Mouse (Mus musculus) lung, embryonic 14.5 days (tissue): ENCODE results near the gene Ppfia3. TPM values are rescaled to one million over a fixed set of nuclear protein-coding genes. Genes with fewer than 3 reads are reported as not detected.
"Not testable (repeated sequence)": the region's sequence is repeated elsewhere in the genome, so short reads cannot be mapped to it uniquely, and the experiment has no call there.

Experiments used
- ATAC-seq: fragments of 200-750 bp; cut with Nextera tagmentation; 2 replicates; pipeline ENCODE4 v1.8.0; 2017; ENCODE audit warnings: mild to moderate bottlenecking, moderate TSS enrichment, moderate library complexity; ENCODE audit not compliant: insufficient read depth
- DNase-seq: peaks from one replicate; pipeline ENCODE4 v3.0.0-alpha.2; 2015
- H3K27ac ChIP-seq: fragments of 300-500 bp; sonication (generic); 2 replicates; pipeline ENCODE4 v1.5.1; 2014; ENCODE audit warnings: low read depth, mild to moderate bottlenecking, moderate library complexity
- H3K27me3 ChIP-seq: fragments of 300-500 bp; sonication (generic); 2 replicates; pipeline ENCODE4 v1.6.1; 2014; ENCODE audit warnings: low read length, control low read depth; ENCODE audit not compliant: insufficient read depth
- H3K36me3 ChIP-seq: fragments of 300-500 bp; sonication (generic); 2 replicates; pipeline ENCODE4 v1.6.1; 2014; ENCODE audit warnings: control low read depth; ENCODE audit not compliant: insufficient read depth
- H3K4me1 ChIP-seq: fragments of 300-500 bp; sonication (generic); 2 replicates; pipeline ENCODE4 v1.6.1; 2014; ENCODE audit warnings: antibody characterized with exemption, control low read depth; ENCODE audit not compliant: insufficient read depth
- H3K4me2 ChIP-seq: fragments of 300-500 bp; sonication (generic); 2 replicates; pipeline ENCODE4 v1.6.1; 2014; ENCODE audit warnings: mild to moderate bottlenecking
- H3K4me3 ChIP-seq: fragments of 300-500 bp; sonication (generic); 2 replicates; pipeline ENCODE4 v1.5.1; 2014; ENCODE audit warnings: low read depth, low read length
- H3K9ac ChIP-seq: fragments of 300-500 bp; sonication (generic); 2 replicates; pipeline ENCODE4 v1.6.1; 2014
- H3K9me3 ChIP-seq: fragments of 300-500 bp; sonication (generic); 2 replicates; pipeline ENCODE4 v1.6.1; 2016; ENCODE audit warnings: low read depth, low read length, control low read depth
- CTCF ChIP-seq: IDR thresholded peaks from 2 replicates; pipeline ENCODE4 v1.5.1; 2016; ENCODE audit warnings: antibody characterized with exemption, low read depth
- WGBS: fragments of 180-500 bp; shearing (Covaris S2); extraction: QIAGEN DNeasy Blood & Tissue Kit; methylation state at CpG from one replicate; pipeline ENCODE4 v1.1.7; 2014; 5-methylcytosine and 5-hydroxymethylcytosine counted together
- polyA plus RNA-seq: library from polyadenylated mRNA; unstranded; fragments of >200 nt; fragmentation: Nextera tagmentation; extraction: Ambion mirVana; gene quantifications from 2 replicates; pipeline ENCODE4 v1.2.1, GENCODE M21; 2014

The Ppfia3 gene
- polyA plus RNA-seq, 1 experiment from 2014 or later, result 3.1 TPM

GRCm38 (mm10) chr7:45403532-45404261, 36.9 kb upstream of the Ppfia3 start:
- no peak overlapping the region for H3K27ac ChIP-seq
- DNase-seq, result peak; percentile 88
- no peaks in the 10 kb centered on the region for H3K4me1 ChIP-seq
- TF ChIP-seq CTCF, result peak; percentile 69
- peaks cover 38% of the 10 kb centered on the region for H3K27me3 ChIP-seq
- 47% methylated on average over 6 of the region's 6 CpGs for WGBS
- ATAC-seq, result no peak
- no peak overlapping the region for H3K4me2 ChIP-seq
- H3K9me3 ChIP-seq, result no peaks in the 10 kb centered on the region
- H3K9ac ChIP-seq, result no peak overlapping the region
- no peaks in the 10 kb centered on the region for H3K36me3 ChIP-seq
- H3K4me3 ChIP-seq, result no peak overlapping the region

DNA sequence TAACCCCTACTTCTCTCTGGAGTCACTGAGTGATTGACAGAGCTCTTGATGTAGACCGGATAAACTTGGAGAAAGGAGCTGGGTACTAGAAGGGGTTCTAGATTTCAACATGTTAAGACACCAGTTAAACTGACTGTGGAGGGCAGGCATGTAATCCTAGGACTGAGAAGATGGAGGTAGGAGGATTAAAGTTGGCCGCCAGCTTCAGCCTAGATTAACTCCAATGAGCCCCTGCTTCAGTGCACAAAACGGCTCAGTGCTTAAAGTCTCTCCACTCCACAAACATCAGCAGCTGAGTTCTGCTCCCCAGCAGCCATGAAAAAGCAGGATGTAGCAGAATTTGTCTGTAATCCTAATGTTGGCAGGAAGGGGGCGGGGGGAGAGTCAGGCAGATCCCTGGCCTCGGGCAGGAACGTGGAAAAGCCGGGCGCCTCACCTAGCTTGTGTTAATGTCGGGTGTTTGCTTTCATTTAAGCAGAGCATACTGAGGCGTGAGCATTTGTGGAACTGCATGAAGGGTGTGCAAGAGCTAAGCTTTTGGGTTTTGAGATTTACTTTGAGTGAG, 34.8 kb upstream of the Ppfia3 start:
- no peaks in the 10 kb centered on the region for H3K9me3 ChIP-seq
- no peak for TF ChIP-seq CTCF
- no peaks in the 10 kb centered on the region for H3K36me3 ChIP-seq
- no peaks in the 10 kb centered on the region for H3K4me1 ChIP-seq
- peaks cover 18% of the 10 kb centered on the region for H3K27me3 ChIP-seq
- no peak for ATAC-seq
- 57% methylated on average over 10 of the region's 10 CpGs for WGBS
- H3K4me3 ChIP-seq, result no peak overlapping the region
- DNase-seq, result no peak
- H3K27ac ChIP-seq, result no peak overlapping the region
- H3K4me2 ChIP-seq, result no peak overlapping the region
- no peak overlapping the region for H3K9ac ChIP-seq

- DNase-seq (no peak), ATAC-seq (no peak)
- TF ChIP-seq CTCF, result no peak
- H3K27ac ChIP-seq, result no peak overlapping the region
- peaks cover 6% of the 10 kb centered on the region for H3K4me1 ChIP-seq
- 69% methylated on average over 2 of the region's 2 CpGs for WGBS
- H3K4me2 ChIP-seq, result no peak overlapping the region
- H3K36me3 ChIP-seq, result peaks cover 26% of the 10 kb centered on the region
- no peaks in the 10 kb centered on the region for H3K9me3 ChIP-seq
- no peaks in the 10 kb centered on the region for H3K27me3 ChIP-seq
- no peak overlapping the region for H3K4me3 ChIP-seq
- H3K9ac ChIP-seq, result no peak overlapping the region
Observed at GRCm38 (mm10) chr7:45396787-45397186, 30.0 kb upstream of the Ppfia3 start.

- Histone ChIP-seq H3K4me3 (peak overlapping the region; percentile 75), H3K27ac (peak overlapping the region; percentile 85), H3K36me3 (peaks cover 30% of the 10 kb centered on the region), H3K4me2 (peak overlapping the region; percentile 69)
- peak; percentile 42 for ATAC-seq
- H3K9me3 ChIP-seq, H3K27me3 ChIP-seq, H3K9ac ChIP-seq, DNase-seq, H3K4me1 ChIP-seq: not testable (repeated sequence)
- 10% methylated on average over 3 of the region's 3 CpGs for WGBS
- peak; percentile 24; the same call in 1 of the 2 replicates for TF ChIP-seq CTCF
Observed at GRCm38 (mm10) chr7:45396337-45396775, 29.5 kb upstream of the Ppfia3 start.

GRCm38 (mm10) chr7:45395578-45396336, 28.9 kb upstream of the Ppfia3 start, which contains the start of gene Snrnp70:
Snrnp70 (minus strand) TSS chr7:45395742.
- Histone ChIP-seq H3K36me3 (peaks cover 33% of the 10 kb centered on the region), H3K4me1 (peaks cover 6% of the 10 kb centered on the region), H3K27me3 (no peaks in the 10 kb centered on the region), H3K4me2 (peak within 1 kb of the TSS; percentile 100), H3K27ac (peak within 1 kb of the TSS; percentile 99), H3K9me3 (no peaks in the 10 kb centered on the region), H3K9ac (peak within 1 kb of the TSS; percentile 90), H3K4me3 (peak within 1 kb of the TSS; percentile 75)
- 0 out of 2 replicates have a peak, but pooled peaks have one; percentile 0 for TF ChIP-seq CTCF
- DNase-seq (peak; percentile 100), ATAC-seq (peak; percentile 98)
- under 1% methylated on average over 60 of the region's 60 CpGs for WGBS

- DNase-seq, result peak; percentile 85
- no peak for TF ChIP-seq CTCF
- Histone ChIP-seq H3K27ac (peak overlapping the region; percentile 99), H3K9me3 (no peaks in the 10 kb centered on the region), H3K27me3 (no peaks in the 10 kb centered on the region), H3K4me1 (peaks cover 6% of the 10 kb centered on the region), H3K4me2 (peak overlapping the region; percentile 100), H3K4me3 (peak overlapping the region; percentile 75), H3K9ac (peak overlapping the region; percentile 90), H3K36me3 (peaks cover 40% of the 10 kb centered on the region)
- ATAC-seq, result peak; percentile 69
- WGBS, result 0% methylated on average over 19 of the region's 20 CpGs
Observed at GRCm38 (mm10) chr7:45395129-45395541, 28.3 kb upstream of the Ppfia3 start.

- H3K4me3 ChIP-seq, result no peak overlapping the region
- no peaks in the 10 kb centered on the region for H3K9me3 ChIP-seq
- no peak overlapping the region for H3K27ac ChIP-seq
- H3K36me3 ChIP-seq, result peaks cover 100% of the 10 kb centered on the region
- no peak overlapping the region for H3K4me2 ChIP-seq
- DNase-seq (peak; percentile 34), ATAC-seq (no peak)
- H3K27me3 ChIP-seq, result no peaks in the 10 kb centered on the region
- H3K9ac ChIP-seq, result no peak overlapping the region
- H3K4me1 ChIP-seq, result no peaks in the 10 kb centered on the region
- 86% methylated on average over 3 of the region's 3 CpGs for WGBS
- peak; percentile 47 for TF ChIP-seq CTCF
Observed at GRCm38 (mm10) chr7:45386077-45386476, 19.3 kb upstream of the Ppfia3 start.
